Mouse (Mus musculus) inflammation-experienced regulatory T-cells, adult 6 months (primary cell): ENCODE measurements at regions not wholly inside any gene's neighbourhood (a gene's known extent, or its start where the extent isn't known, plus 50 kb on each side); places are given as distances from the start of the nearest gene placed in this dataset.

Experiments
- ATAC-seq: one replicate; pipeline ENCODE4 v1.8.0; 2017

DNA sequence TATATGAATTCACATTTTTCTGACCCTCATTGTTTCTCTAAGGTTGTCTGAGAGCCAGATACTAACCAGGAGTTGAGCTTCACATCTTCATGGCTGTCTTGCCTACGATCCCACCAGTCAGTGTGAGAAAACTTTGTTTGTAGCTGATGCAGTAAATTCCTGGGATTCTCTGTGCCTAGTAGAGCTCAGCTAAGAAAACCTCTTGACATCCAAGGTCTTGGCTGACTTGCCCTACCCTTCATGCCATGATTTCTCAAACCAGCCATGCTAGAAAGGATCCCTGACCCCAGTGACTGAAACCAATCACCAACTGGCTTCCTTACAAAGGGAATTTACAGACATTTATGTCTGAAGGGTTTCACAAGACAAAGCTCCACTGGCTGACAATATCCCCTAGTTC lies 364.5 kb downstream of the Zfp619 start:
- no peak for ATAC-seq

DNA sequence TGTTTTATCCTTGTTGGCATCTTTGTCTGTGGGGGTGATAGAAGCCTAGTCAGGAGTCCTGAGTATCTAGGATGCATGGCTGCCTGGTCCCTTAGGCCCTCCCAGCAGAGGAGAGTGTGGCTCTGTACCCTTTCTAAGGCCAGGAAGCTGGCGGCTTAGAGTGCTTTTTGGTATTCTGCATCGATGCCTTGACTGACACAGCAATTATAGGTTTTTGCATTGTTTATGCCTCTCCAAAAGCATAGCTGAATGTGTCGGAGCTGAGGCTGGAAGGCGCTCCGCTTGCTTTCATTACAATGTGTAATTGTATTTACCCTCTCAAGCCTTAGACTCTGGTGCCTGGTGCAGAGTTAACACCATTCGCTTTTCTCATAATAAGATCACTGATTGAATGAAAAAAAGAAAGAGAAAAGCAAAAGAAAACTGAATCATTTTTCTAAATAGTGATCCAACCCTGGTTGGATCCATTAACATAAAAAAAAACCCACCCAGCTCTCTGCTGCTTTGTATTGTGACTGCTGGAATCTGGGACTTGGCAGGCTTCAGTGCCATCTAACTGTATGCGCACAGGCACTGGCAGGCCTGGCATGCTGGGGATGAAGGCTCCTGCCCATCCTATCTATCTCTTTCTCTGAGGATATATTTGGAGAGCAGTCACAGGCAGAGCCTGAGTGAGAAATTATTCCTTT lies 376.8 kb downstream of the Zfp619 start:
- no peak for ATAC-seq

DNA sequence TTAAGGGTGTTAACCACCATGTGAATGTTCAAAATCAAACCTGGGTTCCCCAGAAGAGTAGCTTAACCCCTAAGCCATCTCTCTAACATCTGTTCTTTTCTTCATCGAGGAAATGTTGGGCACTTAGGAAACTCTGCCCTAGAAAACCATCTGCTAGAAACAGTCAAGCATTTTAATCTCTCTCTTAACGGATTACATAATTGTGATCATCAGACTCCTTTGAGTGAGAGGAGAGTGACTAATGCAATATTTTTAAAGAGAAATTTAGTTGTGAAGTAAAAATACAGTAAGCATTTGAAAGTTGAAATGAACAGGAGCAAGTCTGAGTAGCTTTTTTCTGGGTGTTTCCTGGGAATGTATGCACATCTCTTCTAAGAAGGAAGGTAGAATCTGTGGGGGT lies 379.4 kb downstream of the Zfp619 start:
- no peak for ATAC-seq

DNA sequence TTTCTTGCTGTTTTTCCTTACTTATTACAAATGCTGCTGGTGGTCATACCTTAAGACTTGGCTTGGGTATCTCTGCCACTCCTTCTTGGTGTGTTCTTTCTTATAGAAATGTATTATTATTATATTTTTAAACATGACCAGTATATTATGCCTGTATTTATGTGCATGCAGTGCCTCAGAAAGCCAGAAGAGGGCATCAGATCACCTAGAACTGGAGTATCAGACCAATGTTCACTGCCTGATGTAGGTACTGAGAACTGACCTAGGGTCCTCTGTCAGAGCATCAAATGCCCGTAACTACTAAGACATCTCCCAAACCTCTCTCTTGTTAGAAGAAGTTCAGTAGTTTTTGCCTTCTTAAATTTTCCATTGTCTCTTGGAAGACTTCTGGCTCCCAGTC lies 380.7 kb downstream of the Zfp619 start:
- ATAC-seq: no peak

DNA sequence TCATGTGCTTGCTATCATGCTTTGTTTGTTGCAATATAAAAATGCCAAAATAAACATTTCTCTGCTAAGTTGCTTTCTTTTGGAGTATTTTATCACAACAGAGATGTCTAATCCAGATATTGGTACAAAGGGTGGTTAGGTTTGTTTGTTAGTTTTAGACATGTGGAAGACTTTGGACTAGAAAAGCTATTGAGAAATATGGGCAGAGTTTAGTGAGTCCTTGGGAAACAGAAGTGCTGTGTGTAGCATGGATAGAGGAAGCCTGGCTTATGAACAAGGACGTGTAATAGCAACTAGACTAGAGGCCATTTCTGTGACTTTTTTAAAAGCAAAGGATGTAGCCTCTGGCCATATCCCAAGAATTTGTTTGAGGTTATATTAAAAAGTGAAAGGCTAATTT lies 416.4 kb downstream of the Zfp619 start:
- ATAC-seq: no peak

DNA sequence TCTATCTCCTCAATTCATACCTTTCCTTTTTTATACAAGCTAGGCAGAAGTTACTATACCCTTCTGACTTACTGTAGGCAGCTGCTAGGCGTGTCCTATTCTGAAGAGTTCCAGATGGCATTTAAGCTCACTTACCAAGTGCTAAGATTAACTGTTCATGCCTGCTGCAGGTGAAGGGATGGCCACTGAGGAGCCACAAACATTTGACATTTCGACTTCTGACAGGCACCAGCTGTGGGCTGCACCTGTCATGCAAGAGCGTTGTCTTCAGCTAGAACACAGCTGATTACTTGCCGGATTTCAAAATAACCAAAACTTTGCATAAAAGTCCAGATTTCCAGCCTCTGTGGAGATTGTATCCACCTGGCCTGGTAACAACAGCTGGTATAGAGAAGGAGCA lies 419.7 kb downstream of the Zfp619 start:
- no peak for ATAC-seq

DNA sequence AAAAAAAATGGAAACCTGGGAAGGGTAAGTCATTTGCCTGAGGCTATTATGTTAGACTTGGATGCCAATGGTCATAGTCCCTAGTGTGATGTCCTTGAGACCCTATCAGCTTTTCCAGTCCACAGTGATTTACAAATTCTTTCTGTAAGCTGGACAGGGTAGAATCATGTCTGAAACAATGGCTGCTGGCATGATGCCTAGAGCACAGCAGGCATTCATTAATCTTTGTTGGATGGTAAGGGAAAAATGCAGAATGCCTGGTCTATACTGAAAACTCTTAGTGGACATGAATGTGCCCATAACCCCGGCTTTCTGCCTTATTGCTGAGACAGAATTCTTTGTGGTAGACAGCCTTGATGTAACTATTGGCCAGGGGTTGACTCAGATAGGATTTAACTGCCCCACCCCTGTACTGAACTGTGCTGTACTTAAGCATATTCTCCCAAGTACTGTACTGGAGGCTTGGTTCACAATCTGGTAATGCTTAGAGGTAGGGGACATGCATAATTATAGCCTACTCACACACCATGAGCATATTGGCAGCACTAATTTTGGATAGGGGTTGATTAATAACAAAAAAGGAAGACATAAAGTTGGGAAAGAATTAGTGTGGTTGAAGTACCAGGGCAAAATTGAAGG lies 424.8 kb downstream of the Zfp619 start:
- ATAC-seq: no peak

DNA sequence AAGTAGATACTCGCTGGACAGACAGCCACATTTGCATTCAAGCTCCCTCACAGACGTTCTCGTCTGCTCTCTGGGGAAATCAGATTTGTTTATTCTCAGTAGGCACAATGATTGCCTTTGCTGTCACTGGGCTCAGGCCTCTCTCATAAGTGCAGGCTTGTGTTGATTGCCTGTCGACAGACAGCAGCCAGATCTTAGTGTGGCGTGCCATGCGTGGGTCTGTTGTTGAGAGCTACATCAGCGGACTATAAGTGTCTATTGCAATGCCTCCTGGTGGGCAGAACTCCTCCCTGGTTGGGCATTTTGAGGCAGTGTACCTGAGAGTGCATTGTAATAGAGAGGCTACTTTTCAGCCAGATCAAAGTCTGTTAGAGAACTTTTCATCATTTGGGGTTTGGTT lies 436.5 kb downstream of the Zfp619 start:
- ATAC-seq: no peak

DNA sequence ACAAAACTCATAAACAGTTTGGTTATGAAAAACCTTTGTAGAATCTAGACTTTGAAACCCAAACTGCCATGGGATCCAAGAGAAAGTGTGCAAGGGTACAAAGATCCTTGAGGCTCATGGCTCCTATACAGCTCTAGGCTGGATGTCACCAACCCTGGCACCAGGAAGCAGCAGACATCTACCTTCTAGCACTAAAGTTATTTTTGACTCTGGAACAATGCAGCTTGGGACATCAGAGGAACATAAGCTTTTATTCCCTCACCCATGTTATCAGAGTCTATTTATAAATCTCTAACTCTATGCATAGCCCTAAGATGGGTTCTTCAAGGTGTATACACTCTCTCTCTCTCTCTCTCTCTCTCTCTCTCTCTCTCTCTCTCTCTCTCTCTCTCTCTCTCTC lies 437.4 kb downstream of the Zfp619 start:
- no peak for ATAC-seq

DNA sequence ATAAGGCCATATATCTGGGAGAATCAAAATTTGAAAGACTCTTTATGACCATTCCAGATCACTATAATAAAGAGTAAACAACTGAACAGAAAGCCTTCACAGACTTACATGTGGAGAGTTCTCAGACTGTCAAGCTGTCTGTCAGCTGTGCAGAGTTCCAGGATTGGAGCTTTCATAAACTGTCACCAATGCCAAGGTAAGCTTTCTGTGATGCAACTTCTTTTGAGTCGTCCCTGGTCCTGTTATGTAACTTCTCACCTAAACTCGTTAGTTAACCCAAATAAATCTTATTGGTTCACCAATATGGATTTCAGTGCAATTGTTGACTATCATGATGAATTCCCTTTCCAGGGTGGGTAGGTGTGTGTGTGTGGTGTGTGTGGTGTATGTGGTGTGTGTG lies 460.6 kb downstream of the Zfp619 start:
- ATAC-seq: no peak

DNA sequence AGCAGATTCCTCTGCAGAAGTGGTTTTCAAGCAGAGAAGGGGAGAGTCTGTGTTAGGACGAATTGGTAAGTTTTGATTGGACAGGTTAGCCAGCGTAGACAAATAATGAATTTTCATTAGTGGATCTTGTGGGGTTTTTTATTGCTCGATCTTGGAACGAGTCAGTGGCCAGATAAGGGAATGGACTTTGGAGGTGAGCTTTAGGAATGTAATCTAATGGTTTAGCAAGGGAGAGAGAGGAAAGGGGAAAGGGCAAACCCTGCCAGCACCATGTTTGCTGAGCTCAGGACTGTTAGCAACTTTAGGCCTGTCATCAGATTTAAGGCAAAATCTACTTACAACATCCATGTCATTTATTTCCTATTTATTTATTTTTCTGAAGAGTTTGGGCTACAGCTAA lies 464.1 kb downstream of the Zfp619 start:
- no peak for ATAC-seq
